Mouse (Mus musculus): ENCODE results near the gene Gse1.
A peak's percentile ranks its signal among the peaks of the same experiment; 100 is the strongest.

Gene Gse1

GRCm38 (mm10) chr8:120526577-120526976, 298.3 kb downstream of the Gse1 start:
- no peak for DNase-seq (ENCODE audit: extremely low read depth, insufficient read length, low spot score)

- DNase-seq (ENCODE audit: extremely low read depth, insufficient read length, low spot score) = no peak
Measured at GRCm38 (mm10) chr8:120528332-120528731, 300.1 kb downstream of the Gse1 start.

- DNase-seq (ENCODE audit: extremely low read depth, insufficient read length, low spot score) = no peak
Measured at GRCm38 (mm10) chr8:120529226-120529625, 301.0 kb downstream of the Gse1 start.

DNA sequence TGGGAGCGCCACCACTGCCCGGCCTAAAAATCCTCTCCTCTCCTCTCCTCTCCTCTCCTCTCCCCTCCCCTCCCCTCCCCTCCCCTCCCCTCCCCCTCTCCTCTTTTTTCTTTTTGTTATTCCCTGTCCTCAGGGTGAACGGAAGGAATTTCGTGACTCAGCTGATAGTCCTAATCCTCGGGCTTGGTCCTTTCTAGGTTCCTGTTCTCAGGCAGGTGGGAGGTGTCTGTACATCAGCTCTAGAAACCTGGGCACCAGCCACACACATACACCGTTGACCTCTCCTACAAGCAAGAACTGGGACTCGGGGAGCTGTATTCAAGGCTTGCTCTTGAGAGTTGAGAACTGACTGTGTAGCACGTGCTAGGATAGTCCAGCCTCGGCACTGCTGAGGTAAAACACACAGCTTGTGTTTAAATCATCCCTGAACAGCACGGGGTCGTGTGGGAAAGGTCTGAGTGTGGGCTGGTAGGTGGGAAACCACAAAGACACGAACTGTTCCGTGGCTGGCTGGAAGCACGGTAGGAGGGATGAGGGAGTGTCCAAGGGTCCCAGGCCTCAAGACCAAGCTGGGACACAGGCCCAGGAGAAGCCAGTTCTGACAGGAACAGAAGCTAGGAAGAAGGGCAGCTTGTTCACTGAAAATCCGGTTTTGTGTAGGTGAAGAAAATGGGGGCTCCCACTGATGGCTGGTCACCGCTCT, 302.8 kb downstream of the Gse1 start:
- DNase-seq (ENCODE audit: extremely low read depth, insufficient read length, low spot score) = no peak

GRCm38 (mm10) chr8:120531775-120532516, 303.7 kb downstream of the Gse1 start:
- DNase-seq (ENCODE audit: extremely low read depth, insufficient read length, low spot score) = no peak

GRCm38 (mm10) chr8:120532517-120533215, 304.4 kb downstream of the Gse1 start:
- DNase-seq (ENCODE audit: extremely low read depth, insufficient read length, low spot score) = no peak

- DNase-seq (ENCODE audit: extremely low read depth, insufficient read length, low spot score) = no peak
Measured at GRCm38 (mm10) chr8:120533380-120533779, 305.1 kb downstream of the Gse1 start.

GRCm38 (mm10) chr8:120534080-120534479, 305.8 kb downstream of the Gse1 start:
- no peak for DNase-seq (ENCODE audit: extremely low read depth, insufficient read length, low spot score)

- DNase-seq (ENCODE audit: extremely low read depth, insufficient read length, low spot score) = peak; percentile 65
Measured at GRCm38 (mm10) chr8:120534504-120535368, 306.5 kb downstream of the Gse1 start.

DNA sequence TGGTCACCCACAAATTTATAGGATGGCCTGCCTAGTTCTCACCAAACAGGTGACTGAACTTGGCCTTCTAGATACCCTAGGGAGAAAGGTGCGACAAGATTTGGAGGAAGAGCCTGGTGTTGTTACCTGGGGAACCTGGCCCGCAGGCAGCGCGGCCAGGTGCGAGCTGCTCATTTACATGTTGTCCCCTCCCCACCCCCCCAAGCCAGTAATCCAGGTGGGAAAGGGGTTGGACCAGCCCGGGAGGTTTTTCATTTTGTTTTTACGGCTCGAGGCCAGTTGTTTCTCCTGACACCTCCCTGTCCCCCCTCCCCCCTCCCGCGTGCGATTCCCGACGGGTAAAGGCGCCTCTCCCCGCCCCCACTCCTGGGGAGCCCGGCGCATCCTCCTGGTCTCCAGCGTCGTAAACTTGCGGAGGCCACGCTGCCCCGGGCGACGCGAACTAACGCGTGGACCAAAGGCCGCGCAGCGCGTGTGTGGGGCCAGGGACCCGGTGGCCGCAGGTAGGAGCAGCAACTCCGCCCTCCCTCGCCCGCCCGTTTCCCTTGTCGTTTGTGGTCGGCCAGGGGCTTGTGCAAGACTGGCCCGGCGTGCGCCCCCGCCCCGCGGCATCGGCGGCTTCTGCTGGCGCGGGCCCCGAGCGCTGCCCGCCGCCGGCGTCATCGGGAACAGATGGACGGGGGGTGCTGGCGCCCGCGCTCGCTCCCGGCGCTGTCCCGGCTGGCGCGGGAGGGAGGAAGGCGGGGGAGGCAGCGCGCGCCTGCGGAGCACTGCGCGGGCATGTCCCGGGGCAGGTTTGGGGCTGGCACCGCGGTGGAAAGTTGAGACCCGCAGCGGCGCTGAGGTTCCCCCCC, 307.4 kb downstream of the Gse1 start:
- peak; percentile 78 for DNase-seq (ENCODE audit: extremely low read depth, insufficient read length, low spot score)

- DNase-seq (ENCODE audit: extremely low read depth, insufficient read length, low spot score) = peak; percentile 95
Measured at GRCm38 (mm10) chr8:120536306-120537206, 308.3 kb downstream of the Gse1 start.

- peak; percentile 92 for DNase-seq (ENCODE audit: extremely low read depth, insufficient read length, low spot score)
Measured at GRCm38 (mm10) chr8:120537207-120537817, 309.1 kb downstream of the Gse1 start.

DNA sequence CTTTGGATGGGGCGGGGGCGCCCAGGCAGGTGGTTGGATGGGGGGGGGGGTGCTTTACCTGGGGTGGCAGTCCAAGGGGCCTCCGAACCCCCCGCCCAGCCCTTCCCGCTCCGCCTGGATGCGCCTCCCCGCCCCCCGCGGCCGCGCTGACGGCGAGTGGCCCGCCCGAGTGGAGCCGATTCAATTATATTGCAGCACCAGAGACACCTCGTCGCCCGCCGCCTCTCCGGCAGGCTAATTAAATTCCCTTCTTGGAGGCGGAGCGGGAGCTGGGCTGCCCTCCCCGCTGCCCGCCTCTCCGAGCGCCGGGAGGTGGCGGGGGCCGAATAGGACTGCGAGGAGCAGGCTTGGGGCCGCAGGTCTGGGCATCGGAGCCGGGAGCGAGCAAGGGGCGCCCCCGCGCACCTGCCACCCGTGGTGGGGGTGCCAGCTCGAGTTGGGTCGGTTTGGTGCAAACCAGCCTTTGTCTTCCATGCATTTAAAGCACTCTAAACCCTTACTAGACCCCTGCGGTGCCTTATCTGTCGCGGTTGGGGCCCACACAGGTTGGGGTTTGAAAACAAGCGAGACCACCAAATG, 309.7 kb downstream of the Gse1 start:
- peak; percentile 73 for DNase-seq (ENCODE audit: extremely low read depth, insufficient read length, low spot score)

GRCm38 (mm10) chr8:120538397-120539240, 310.4 kb downstream of the Gse1 start:
- peak; percentile 93 for DNase-seq (ENCODE audit: extremely low read depth, insufficient read length, low spot score)

DNA sequence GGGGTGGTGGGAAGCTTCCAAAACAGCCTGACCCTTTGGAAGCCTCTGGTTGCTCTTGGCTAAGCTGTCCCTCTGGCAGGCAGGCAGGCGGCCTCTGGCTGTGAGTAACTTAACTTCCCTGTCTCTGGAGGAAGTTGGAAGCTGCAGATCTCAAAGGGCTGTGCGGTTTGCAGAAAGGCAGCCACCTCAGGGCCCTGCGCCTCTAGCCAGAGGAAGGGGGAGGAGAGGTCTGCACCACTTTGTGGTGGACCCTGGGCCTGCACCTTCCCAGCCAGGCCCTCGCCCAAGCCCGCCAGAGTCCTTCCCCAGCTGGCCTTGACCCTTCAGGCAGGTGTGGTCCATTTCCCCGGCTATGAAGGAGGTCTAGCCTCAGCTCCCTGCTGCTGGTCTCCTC, 311.1 kb downstream of the Gse1 start:
- DNase-seq (ENCODE audit: extremely low read depth, insufficient read length, low spot score) = peak; percentile 84

DNA sequence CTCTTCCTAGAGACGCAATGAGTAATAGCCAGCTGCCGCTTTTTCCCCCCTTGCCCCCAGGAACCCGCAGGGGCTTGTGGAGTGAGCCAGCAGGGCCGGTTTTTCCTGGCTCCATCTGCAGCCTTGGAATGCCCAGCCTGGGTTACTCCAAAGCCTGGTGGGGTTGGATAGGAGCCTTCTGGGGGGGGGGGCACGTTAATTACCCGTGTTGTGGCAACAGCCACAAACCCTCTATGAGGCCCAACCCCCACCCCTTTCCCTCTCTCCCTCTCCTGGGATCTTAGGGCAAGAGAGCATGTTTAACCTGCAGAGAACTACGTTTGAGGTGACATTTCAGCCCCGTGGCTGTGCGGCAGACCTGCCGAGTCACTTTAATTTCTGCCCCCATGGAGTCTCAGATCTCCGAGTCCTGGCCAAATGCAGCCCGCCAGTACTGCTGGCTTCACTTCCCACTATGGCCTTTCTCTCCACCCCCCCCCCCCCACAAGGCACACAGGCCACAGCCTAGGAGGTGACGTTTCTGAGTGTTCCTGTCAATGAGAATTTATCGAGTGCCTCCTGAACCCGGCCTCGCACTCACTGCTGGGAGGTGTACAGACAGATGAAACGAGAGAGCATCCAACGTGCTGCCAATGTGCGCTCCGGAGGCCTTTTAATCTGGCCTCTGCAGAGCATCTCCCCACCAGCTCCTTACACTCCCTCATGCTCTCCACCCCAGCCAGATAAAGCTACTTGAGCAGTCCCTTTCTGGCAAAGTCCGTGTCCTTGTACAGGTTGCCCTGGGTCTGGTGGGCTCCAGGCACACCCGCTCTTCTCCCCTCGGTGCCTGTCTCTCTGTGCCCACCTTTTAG, 311.7 kb downstream of the Gse1 start:
- peak; percentile 32 for DNase-seq (ENCODE audit: extremely low read depth, insufficient read length, low spot score)

All from 3134 (cell line).